Mouse (Mus musculus): ENCODE data around the gene Eif4ebp2. TPM values are rescaled to one million over a fixed set of nuclear protein-coding genes. Genes with fewer than 3 reads are reported as not detected.

The Eif4ebp2 gene
- polyA plus RNA-seq, 1 experiment from 2014 or later, result 89.3 TPM

DNA sequence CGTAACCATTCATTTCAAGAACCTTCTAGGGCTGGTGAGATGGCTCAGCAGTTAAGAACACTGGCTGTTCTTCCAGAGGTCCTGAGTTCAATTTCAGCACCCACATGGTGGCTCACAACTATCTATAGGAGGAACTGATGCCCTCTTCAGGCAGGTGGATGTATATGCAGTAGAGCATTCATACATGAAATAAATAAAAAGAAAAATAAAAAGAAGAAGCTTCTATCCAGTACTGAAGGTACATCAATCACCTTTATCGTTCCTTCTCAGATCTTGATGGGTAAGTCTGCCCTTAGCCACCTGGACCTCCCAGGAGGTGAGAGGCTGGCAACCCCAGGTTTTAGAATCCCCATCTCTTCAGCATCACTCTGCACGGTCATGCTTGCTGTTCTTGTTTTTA lies 37.2 kb downstream of the Eif4ebp2 start:
- Histone ChIP-seq H3K9me3 (no peaks in the 10 kb centered on the region), H3K4me1 (peaks cover 9% of the 10 kb centered on the region), H3K27me3 (peaks cover 27% of the 10 kb centered on the region), H3K36me3 (no peaks in the 10 kb centered on the region), H3K4me3 (no peak overlapping the region), H3K27ac (replicated peaks) (no peak overlapping the region), H3K9ac (replicated peaks) (no peak overlapping the region), H3K4me2 (replicated peaks) (no peak overlapping the region)
- no peak for ATAC-seq (replicated peaks)
- 78% methylated on average over 3 of the region's 3 CpGs for WGBS

GRCm38 (mm10) chr10:61412910-61413625 lies 39.4 kb downstream of the Eif4ebp2 start:
- 60% methylated on average over 21 of the region's 21 CpGs for WGBS
- Histone ChIP-seq H3K9me3 (no peaks in the 10 kb centered on the region), H3K4me1 (peaks cover 2% of the 10 kb centered on the region), H3K27me3 (peaks cover 7% of the 10 kb centered on the region), H3K27ac (replicated peaks) (no peak overlapping the region), H3K4me2 (replicated peaks) (no peak overlapping the region), H3K36me3 (no peaks in the 10 kb centered on the region), H3K9ac (replicated peaks) (no peak overlapping the region), H3K4me3 (no peak overlapping the region)
- ATAC-seq (replicated peaks), result no peak

DNA sequence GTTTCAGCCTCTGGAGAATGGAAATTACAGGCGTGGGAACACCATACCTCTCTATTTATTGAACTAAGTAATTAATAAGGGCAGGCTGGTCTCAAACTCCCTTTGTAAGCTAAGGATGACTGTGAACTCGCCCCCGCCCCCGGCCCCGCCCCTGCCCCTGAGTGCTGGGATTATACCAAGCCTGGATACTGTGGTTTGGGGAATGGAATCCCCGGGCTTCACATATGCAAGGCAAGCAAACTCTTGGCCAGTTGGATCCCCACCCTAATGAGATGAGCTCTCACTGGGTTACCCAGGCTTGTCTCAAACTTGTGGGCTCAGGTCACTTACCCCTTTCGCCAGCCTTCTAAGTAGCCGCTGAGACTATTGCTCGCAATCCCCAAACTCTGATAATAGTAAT lies 42.3 kb downstream of the Eif4ebp2 start:
- Histone ChIP-seq H3K9me3 (no peaks in the 10 kb centered on the region), H3K4me2 (replicated peaks) (no peak overlapping the region), H3K27ac (replicated peaks) (no peak overlapping the region), H3K36me3 (no peaks in the 10 kb centered on the region), H3K9ac (replicated peaks) (no peak overlapping the region), H3K4me3 (no peak overlapping the region), H3K4me1 (no peaks in the 10 kb centered on the region), H3K27me3 (no peaks in the 10 kb centered on the region)
- WGBS, result 25% methylated on average over 9 of the region's 9 CpGs
- ATAC-seq (replicated peaks), result no peak

GRCm38 (mm10) chr10:61409776-61410175 lies 42.7 kb downstream of the Eif4ebp2 start:
- no peaks in the 10 kb centered on the region for H3K4me1 ChIP-seq
- H3K36me3 ChIP-seq, result no peaks in the 10 kb centered on the region
- WGBS, result 5% methylated on average over 4 of the region's 4 CpGs
- H3K9me3 ChIP-seq, result no peaks in the 10 kb centered on the region
- ATAC-seq (replicated peaks), result no peak
- H3K4me3 ChIP-seq, result no peak overlapping the region
- H3K4me2 ChIP-seq (replicated peaks), result no peak overlapping the region
- H3K9ac ChIP-seq (replicated peaks), result no peak overlapping the region
- no peak overlapping the region for H3K27ac ChIP-seq (replicated peaks)
- no peaks in the 10 kb centered on the region for H3K27me3 ChIP-seq

- no peaks in the 10 kb centered on the region for H3K27me3 ChIP-seq
- H3K9ac ChIP-seq (replicated peaks), result no peak overlapping the region
- no peak overlapping the region for H3K27ac ChIP-seq (replicated peaks)
- no peaks in the 10 kb centered on the region for H3K36me3 ChIP-seq
- no peaks in the 10 kb centered on the region for H3K4me1 ChIP-seq
- no peak for ATAC-seq (replicated peaks)
- no peaks in the 10 kb centered on the region for H3K9me3 ChIP-seq
- H3K4me3 ChIP-seq, result no peak overlapping the region
- 6% methylated on average over 10 of the region's 10 CpGs for WGBS
- no peak overlapping the region for H3K4me2 ChIP-seq (replicated peaks)
Observed at GRCm38 (mm10) chr10:61405958-61406357, 46.5 kb downstream of the Eif4ebp2 start.

DNA sequence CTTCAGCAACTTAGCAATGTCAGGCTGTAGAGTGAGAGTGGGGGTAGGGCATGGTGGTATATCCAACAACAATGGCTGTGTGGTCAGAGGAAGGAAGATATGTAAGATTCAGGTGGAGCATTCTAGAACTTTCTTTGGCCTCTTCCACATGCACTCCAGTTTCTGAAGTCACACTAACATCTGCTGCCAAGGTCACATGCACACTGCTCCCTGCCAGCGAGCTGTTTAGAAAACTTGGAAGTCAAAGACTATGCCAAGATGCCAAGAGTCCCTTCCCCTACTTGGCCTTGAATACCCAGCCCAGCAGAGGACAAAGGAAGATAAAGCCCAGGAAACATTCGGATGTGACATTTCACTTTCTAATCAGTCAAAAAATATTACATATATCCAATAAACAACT lies 49.5 kb downstream of the Eif4ebp2 start:
- Histone ChIP-seq H3K9ac (replicated peaks) (no peak overlapping the region), H3K27ac (replicated peaks) (no peak overlapping the region), H3K36me3 (no peaks in the 10 kb centered on the region), H3K4me1 (no peaks in the 10 kb centered on the region), H3K4me2 (replicated peaks) (no peak overlapping the region), H3K4me3 (no peak overlapping the region), H3K27me3 (no peaks in the 10 kb centered on the region), H3K9me3 (no peaks in the 10 kb centered on the region)
- ATAC-seq (replicated peaks), result no peak
- 84% methylated on average over 2 of the region's 2 CpGs for WGBS

- H3K27ac ChIP-seq (replicated peaks), result no peak overlapping the region
- no peak overlapping the region for H3K4me3 ChIP-seq
- no peak overlapping the region for H3K9ac ChIP-seq (replicated peaks)
- H3K4me1 ChIP-seq, result no peaks in the 10 kb centered on the region
- no peaks in the 10 kb centered on the region for H3K36me3 ChIP-seq
- 63% methylated on average over 5 of the region's 5 CpGs for WGBS
- H3K9me3 ChIP-seq, result no peaks in the 10 kb centered on the region
- no peak overlapping the region for H3K4me2 ChIP-seq (replicated peaks)
- H3K27me3 ChIP-seq, result no peaks in the 10 kb centered on the region
- ATAC-seq (replicated peaks), result no peak
Observed at GRCm38 (mm10) chr10:61402480-61402879, 50.0 kb downstream of the Eif4ebp2 start.

- Histone ChIP-seq H3K36me3 (no peaks in the 10 kb centered on the region), H3K9ac (replicated peaks) (no peak overlapping the region), H3K9me3 (no peaks in the 10 kb centered on the region), H3K27me3 (no peaks in the 10 kb centered on the region), H3K27ac (replicated peaks) (no peak overlapping the region), H3K4me3 (no peak overlapping the region), H3K4me1 (no peaks in the 10 kb centered on the region), H3K4me2 (replicated peaks) (no peak overlapping the region)
- 86% methylated on average over 5 of the region's 5 CpGs for WGBS
- ATAC-seq (replicated peaks), result no peak
Observed at GRCm38 (mm10) chr10:61400407-61400806, 52.1 kb downstream of the Eif4ebp2 start.

GRCm38 (mm10) chr10:61399156-61399734 lies 53.2 kb downstream of the Eif4ebp2 start:
- H3K4me1 ChIP-seq, result no peaks in the 10 kb centered on the region
- H3K4me3 ChIP-seq, result no peak overlapping the region
- WGBS, result 24% methylated on average over 13 of the region's 13 CpGs
- H3K36me3 ChIP-seq, result no peaks in the 10 kb centered on the region
- no peak overlapping the region for H3K4me2 ChIP-seq (replicated peaks)
- H3K27ac ChIP-seq (replicated peaks), result no peak overlapping the region
- no peaks in the 10 kb centered on the region for H3K27me3 ChIP-seq
- H3K9me3 ChIP-seq, result no peaks in the 10 kb centered on the region
- no peak overlapping the region for H3K9ac ChIP-seq (replicated peaks)
- ATAC-seq (replicated peaks), result peak; percentile 81

DNA sequence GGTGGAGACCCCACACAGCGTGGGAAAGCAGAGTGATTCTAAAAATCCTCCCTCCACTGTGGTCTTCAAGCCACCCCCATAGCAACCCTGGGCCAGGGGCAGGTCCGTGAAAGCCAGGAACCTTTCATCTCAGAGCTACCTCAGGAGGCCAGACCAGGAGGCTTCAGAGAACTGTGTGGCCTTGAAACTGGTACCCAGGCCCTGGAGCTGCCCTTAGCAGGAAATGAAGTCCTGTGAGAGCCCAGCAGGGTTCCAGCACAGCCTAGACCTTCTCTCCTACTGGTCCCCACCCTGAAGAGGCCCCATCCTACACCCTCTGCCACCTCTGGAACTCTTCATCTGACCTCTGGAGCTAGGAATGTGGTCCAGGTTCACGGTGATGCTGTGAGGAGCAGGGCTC lies 54.3 kb downstream of the Eif4ebp2 start:
- 53% methylated on average over 3 of the region's 3 CpGs for WGBS
- Histone ChIP-seq H3K27me3 (no peaks in the 10 kb centered on the region), H3K4me3 (no peak overlapping the region), H3K4me2 (replicated peaks) (no peak overlapping the region), H3K9me3 (no peaks in the 10 kb centered on the region), H3K36me3 (no peaks in the 10 kb centered on the region), H3K4me1 (no peaks in the 10 kb centered on the region), H3K9ac (replicated peaks) (no peak overlapping the region), H3K27ac (replicated peaks) (no peak overlapping the region)
- no peak for ATAC-seq (replicated peaks)

- no peaks in the 10 kb centered on the region for H3K36me3 ChIP-seq
- H3K27ac ChIP-seq (replicated peaks), result no peak overlapping the region
- WGBS, result 26% methylated on average over 9 of the region's 9 CpGs
- H3K4me1 ChIP-seq, result no peaks in the 10 kb centered on the region
- ATAC-seq (replicated peaks), result no peak
- H3K27me3 ChIP-seq, result no peaks in the 10 kb centered on the region
- H3K4me3 ChIP-seq, result no peak overlapping the region
- H3K4me2 ChIP-seq (replicated peaks), result no peak overlapping the region
- no peaks in the 10 kb centered on the region for H3K9me3 ChIP-seq
- H3K9ac ChIP-seq (replicated peaks), result no peak overlapping the region
Observed at GRCm38 (mm10) chr10:61394476-61395136, 57.9 kb downstream of the Eif4ebp2 start.

DNA sequence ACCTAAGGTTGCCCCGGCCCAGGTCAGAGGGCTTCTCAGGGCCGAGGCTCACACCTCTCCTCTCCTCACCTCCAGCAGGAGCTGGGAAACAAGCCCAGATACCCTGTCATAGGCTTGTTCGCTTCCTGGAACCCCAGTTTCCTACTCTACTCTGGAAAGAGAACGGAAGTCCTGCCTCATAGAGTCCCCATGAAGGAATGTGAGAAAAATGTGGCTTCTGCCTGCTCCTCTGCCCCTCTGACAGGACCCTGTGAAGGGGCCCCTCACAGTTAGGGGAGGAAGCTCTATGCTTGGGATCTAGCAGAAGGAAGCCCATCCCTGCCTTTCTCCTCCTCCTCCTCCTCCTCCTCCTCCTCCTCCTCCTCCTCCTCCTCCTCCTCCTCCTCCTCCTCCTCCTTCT lies 59.9 kb downstream of the Eif4ebp2 start:
- Histone ChIP-seq H3K4me3 (no peak overlapping the region), H3K36me3 (no peaks in the 10 kb centered on the region), H3K27me3 (no peaks in the 10 kb centered on the region), H3K4me2 (replicated peaks) (no peak overlapping the region), H3K4me1 (no peaks in the 10 kb centered on the region), H3K9me3 (no peaks in the 10 kb centered on the region), H3K27ac (replicated peaks) (no peak overlapping the region), H3K9ac (replicated peaks) (no peak overlapping the region)
- ATAC-seq (replicated peaks), result no peak
- 67% methylated on average over 4 of the region's 4 CpGs for WGBS
